Mouse (Mus musculus) heart, embryonic 16.5 days (tissue): ENCODE data around the gene Ece1. TPM values are rescaled to one million over a fixed set of nuclear protein-coding genes. Genes with fewer than 3 reads are reported as not detected.

ENCODE experiments used
- ATAC-seq: fragments of 200-750 bp; cut with Nextera tagmentation; replicated peaks from 2 replicates; pipeline ENCODE4 v1.8.0; 2017; ENCODE audit warnings: moderate number of reproducible peaks; ENCODE audit not compliant: insufficient read depth, low FRiP score; ENCODE audit errors: extremely low read depth
- H3K27ac ChIP-seq: fragments of 300-500 bp; sonication (generic); 2 replicates; pipeline ENCODE4 v1.5.1; 2014; ENCODE audit warnings: mild to moderate bottlenecking, low read length, control low read depth, moderate library complexity
- H3K27me3 ChIP-seq: fragments of 300-500 bp; sonication (generic); 2 replicates; pipeline ENCODE4 v1.6.1; 2014; ENCODE audit warnings: low read length, mixed read lengths; ENCODE audit not compliant: control insufficient read depth, insufficient read depth
- H3K36me3 ChIP-seq: fragments of 300-500 bp; sonication (generic); 2 replicates; pipeline ENCODE4 v1.6.1; 2014; ENCODE audit not compliant: control insufficient read depth, insufficient read depth
- H3K4me1 ChIP-seq: fragments of 300-500 bp; sonication (generic); 2 replicates; pipeline ENCODE4 v1.6.1; 2014; ENCODE audit warnings: low read length, mixed read lengths; ENCODE audit not compliant: control insufficient read depth, insufficient read depth
- H3K4me2 ChIP-seq: fragments of 300-500 bp; sonication (generic); 2 replicates; pipeline ENCODE4 v1.6.1; 2014; ENCODE audit warnings: low read depth, mild to moderate bottlenecking, control low read depth, low read length
- H3K4me3 ChIP-seq: fragments of 300-500 bp; sonication (generic); 2 replicates; pipeline ENCODE4 v1.5.1; 2014; ENCODE audit warnings: mild to moderate bottlenecking, control low read depth, low read length
- H3K9ac ChIP-seq: fragments of 300-500 bp; sonication (generic); 2 replicates; pipeline ENCODE4 v1.6.1; 2014; ENCODE audit warnings: low read length, control low read depth
- H3K9me3 ChIP-seq: fragments of 300-500 bp; sonication (generic); replicated peaks from 2 replicates; pipeline ENCODE4 v1.6.1; 2016; ENCODE audit warnings: low read length; ENCODE audit not compliant: control insufficient read depth
- WGBS: fragments of 180-500 bp; shearing (Covaris S2); extraction: QIAGEN DNeasy Blood & Tissue Kit; methylation state at CpG from one replicate; pipeline ENCODE4 v1.1.7; 2014; 5-methylcytosine and 5-hydroxymethylcytosine counted together
- polyA plus RNA-seq: library from polyadenylated mRNA; unstranded; fragments of >200 nt; fragmentation: Nextera tagmentation; extraction: Ambion mirVana; gene quantifications from 2 replicates; pipeline ENCODE4 v1.2.1, GENCODE M21; 2015

The Ece1 gene
- polyA plus RNA-seq, 1 experiment from 2014 or later = 69.2 TPM

- 81% methylated on average over 3 of the region's 3 CpGs for WGBS
- H3K9me3 ChIP-seq = peaks cover 2% of the 10 kb centered on the region; the same call in 1 of the 2 replicates
- no peak for ATAC-seq
- no peak overlapping the region for H3K4me2 ChIP-seq
- H3K27ac ChIP-seq = no peak overlapping the region
- H3K36me3 ChIP-seq = no peaks in the 10 kb centered on the region
- H3K4me1 ChIP-seq = no peaks in the 10 kb centered on the region
- H3K9ac ChIP-seq = no peak overlapping the region
- H3K27me3 ChIP-seq = peaks cover under 1% of the 10 kb centered on the region; the same call in 1 of the 2 replicates
- no peak overlapping the region for H3K4me3 ChIP-seq
Measured at GRCm38 (mm10) chr4:137823542-137823941, 38.5 kb upstream of the Ece1 start.

- Histone ChIP-seq H3K4me2 (no peak overlapping the region), H3K4me1 (no peaks in the 10 kb centered on the region), H3K9me3 (peaks cover under 1% of the 10 kb centered on the region; the same call in 1 of the 2 replicates), H3K27me3 (peaks cover 7% of the 10 kb centered on the region; the same call in 1 of the 2 replicates), H3K9ac (no peak overlapping the region), H3K4me3 (no peak overlapping the region), H3K36me3 (no peaks in the 10 kb centered on the region), H3K27ac (no peak overlapping the region)
- 78% methylated on average over 2 of the region's 2 CpGs for WGBS
- ATAC-seq = no peak
Measured at GRCm38 (mm10) chr4:137824881-137825280, 37.2 kb upstream of the Ece1 start.

GRCm38 (mm10) chr4:137830380-137830779 is 31.7 kb upstream of the Ece1 start:
- no peaks in the 10 kb centered on the region for H3K36me3 ChIP-seq
- no peaks in the 10 kb centered on the region for H3K4me1 ChIP-seq
- no peak overlapping the region for H3K4me3 ChIP-seq
- H3K27me3 ChIP-seq = peaks cover 16% of the 10 kb centered on the region; the same call in 1 of the 2 replicates
- no peak overlapping the region for H3K27ac ChIP-seq
- H3K4me2 ChIP-seq = no peak overlapping the region
- WGBS = 24% methylated on average over 6 of the region's 6 CpGs
- no peak overlapping the region for H3K9ac ChIP-seq
- no peak for ATAC-seq
- H3K9me3 ChIP-seq = no peaks in the 10 kb centered on the region

GRCm38 (mm10) chr4:137831598-137831997 is 30.4 kb upstream of the Ece1 start:
- ATAC-seq = no peak
- 77% methylated on average over 11 of the region's 11 CpGs for WGBS
- no peak overlapping the region for H3K9ac ChIP-seq
- no peak overlapping the region for H3K4me2 ChIP-seq
- peaks cover 16% of the 10 kb centered on the region; the same call in 1 of the 2 replicates for H3K27me3 ChIP-seq
- H3K36me3 ChIP-seq = no peaks in the 10 kb centered on the region
- no peaks in the 10 kb centered on the region for H3K4me1 ChIP-seq
- H3K4me3 ChIP-seq = no peak overlapping the region
- H3K27ac ChIP-seq = no peak overlapping the region
- H3K9me3 ChIP-seq = no peaks in the 10 kb centered on the region

- Histone ChIP-seq H3K36me3 (no peaks in the 10 kb centered on the region), H3K9me3 (no peaks in the 10 kb centered on the region), H3K4me2 (no peak overlapping the region; the same call in 1 of the 2 replicates), H3K4me3 (no peak overlapping the region), H3K27ac (no peak overlapping the region), H3K9ac (no peak overlapping the region), H3K27me3 (peaks cover 12% of the 10 kb centered on the region; the same call in 1 of the 2 replicates), H3K4me1 (no peaks in the 10 kb centered on the region)
- 15% methylated on average over 14 of the region's 14 CpGs for WGBS
- ATAC-seq = peak; percentile 79
Measured at GRCm38 (mm10) chr4:137835624-137836337, 26.3 kb upstream of the Ece1 start.

GRCm38 (mm10) chr4:137836741-137837140 is 25.3 kb upstream of the Ece1 start:
- Histone ChIP-seq H3K27me3 (peaks cover 6% of the 10 kb centered on the region; the same call in 1 of the 2 replicates), H3K36me3 (no peaks in the 10 kb centered on the region), H3K4me1 (no peaks in the 10 kb centered on the region), H3K27ac (no peak overlapping the region), H3K4me2 (no peak overlapping the region), H3K9ac (no peak overlapping the region), H3K9me3 (no peaks in the 10 kb centered on the region), H3K4me3 (no peak overlapping the region)
- ATAC-seq = no peak
- 82% methylated on average over 5 of the region's 5 CpGs for WGBS

- Histone ChIP-seq H3K4me3 (no peak overlapping the region), H3K4me2 (no peak overlapping the region), H3K36me3 (no peaks in the 10 kb centered on the region), H3K9me3 (no peaks in the 10 kb centered on the region), H3K27me3 (peaks cover 6% of the 10 kb centered on the region; the same call in 1 of the 2 replicates), H3K4me1 (no peaks in the 10 kb centered on the region), H3K27ac (no peak overlapping the region), H3K9ac (no peak overlapping the region)
- 69% methylated on average over 8 of the region's 8 CpGs for WGBS
- no peak for ATAC-seq
Measured at GRCm38 (mm10) chr4:137837792-137838191, 24.2 kb upstream of the Ece1 start.

- Histone ChIP-seq H3K4me1 (no peaks in the 10 kb centered on the region), H3K4me3 (no peak overlapping the region), H3K36me3 (no peaks in the 10 kb centered on the region), H3K27me3 (peaks cover 6% of the 10 kb centered on the region; the same call in 1 of the 2 replicates), H3K9ac (no peak overlapping the region), H3K27ac (no peak overlapping the region), H3K4me2 (no peak overlapping the region), H3K9me3 (no peaks in the 10 kb centered on the region)
- ATAC-seq = no peak
- WGBS = 82% methylated on average over 2 of the region's 2 CpGs
Measured at GRCm38 (mm10) chr4:137838791-137839190, 23.2 kb upstream of the Ece1 start.

GRCm38 (mm10) chr4:137839452-137839851 is 22.6 kb upstream of the Ece1 start:
- Histone ChIP-seq H3K4me3 (no peak overlapping the region), H3K4me1 (no peaks in the 10 kb centered on the region), H3K9me3 (no peaks in the 10 kb centered on the region), H3K27me3 (peaks cover 6% of the 10 kb centered on the region; the same call in 1 of the 2 replicates), H3K36me3 (no peaks in the 10 kb centered on the region), H3K27ac (no peak overlapping the region), H3K4me2 (no peak overlapping the region), H3K9ac (no peak overlapping the region)
- ATAC-seq = no peak
- WGBS = 78% methylated on average over 5 of the region's 5 CpGs
